Mouse (Mus musculus): ENCODE results near the gene Acot12.

The Acot12 gene

GRCm38 (mm10) chr13:91824845-91825550 is 83.7 kb downstream of the Acot12 start:
- in situ Hi-C loops (cut with MboI, MseI) = no loop called here

GRCm38 (mm10) chr13:91826066-91826465 is 84.8 kb downstream of the Acot12 start:
- in situ Hi-C loops (cut with MboI, MseI) = no loop called here

- in situ Hi-C loops (cut with MboI, MseI) = no loop called here
Observed at GRCm38 (mm10) chr13:91827876-91828275, 86.6 kb downstream of the Acot12 start.

Data from regulatory T cell (primary cell).